Mouse (Mus musculus) layer of hippocampus, postnatal 10 days (tissue): ENCODE measurements at regions not wholly inside any gene's neighbourhood (a gene's known extent, or its start where the extent isn't known, plus 50 kb on each side); places are given as distances from the start of the nearest gene placed in this dataset.
A peak's percentile ranks its signal among the peaks of the same experiment; 100 is the strongest.
"Not testable (repeated sequence)": the region's sequence is repeated elsewhere in the genome, so short reads cannot be mapped to it uniquely, and the experiment has no call there.

Experiments used
- DNase-seq, 2 experiments: peaks; one replicate each; pipeline ENCODE4 v3.0.0; 2021; ENCODE audit warnings: low spot score in 2 of 2

DNA sequence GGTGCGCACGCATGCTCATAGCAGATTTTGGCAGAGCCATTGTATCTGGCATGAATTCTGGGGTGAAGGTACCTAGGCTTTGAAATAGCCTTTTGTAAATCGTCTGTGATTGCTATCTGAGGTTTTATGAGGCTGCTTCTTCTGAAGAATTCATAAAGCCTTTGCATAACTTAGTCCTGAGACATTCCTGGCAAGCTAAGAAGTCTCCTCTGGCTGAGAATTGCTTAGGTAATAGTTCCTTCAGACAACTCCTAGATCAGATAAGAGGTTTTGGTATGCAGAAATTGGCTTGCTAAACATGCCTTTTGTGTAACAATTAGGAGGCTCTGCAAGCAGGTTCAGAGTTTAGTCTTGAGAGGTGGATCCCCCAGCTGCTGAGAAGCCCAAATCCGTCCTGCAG lies 82.7 kb downstream of the Pmp22 start:
- DNase-seq = no peak

DNA sequence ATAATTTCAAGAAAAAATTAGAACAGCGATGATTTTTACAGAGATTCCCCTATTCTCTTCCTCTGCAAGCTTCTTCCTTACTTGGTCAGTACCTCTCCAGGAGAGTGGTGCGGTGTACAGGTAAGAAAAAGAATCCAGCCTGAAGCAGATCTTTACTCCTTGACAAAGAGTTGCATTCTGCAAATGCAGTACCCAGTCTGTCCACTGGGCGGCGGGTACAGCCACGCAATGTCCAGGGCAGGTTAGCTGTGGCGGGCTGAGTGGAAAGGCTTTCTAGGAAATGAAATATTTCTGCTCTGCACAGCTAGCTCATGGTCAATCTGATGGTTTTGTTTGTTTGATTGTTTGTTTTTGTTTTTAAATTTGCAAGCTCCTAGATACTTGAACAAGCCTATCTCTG lies 84.3 kb downstream of the Pmp22 start:
- DNase-seq = peak; percentile 87 to 90

DNA sequence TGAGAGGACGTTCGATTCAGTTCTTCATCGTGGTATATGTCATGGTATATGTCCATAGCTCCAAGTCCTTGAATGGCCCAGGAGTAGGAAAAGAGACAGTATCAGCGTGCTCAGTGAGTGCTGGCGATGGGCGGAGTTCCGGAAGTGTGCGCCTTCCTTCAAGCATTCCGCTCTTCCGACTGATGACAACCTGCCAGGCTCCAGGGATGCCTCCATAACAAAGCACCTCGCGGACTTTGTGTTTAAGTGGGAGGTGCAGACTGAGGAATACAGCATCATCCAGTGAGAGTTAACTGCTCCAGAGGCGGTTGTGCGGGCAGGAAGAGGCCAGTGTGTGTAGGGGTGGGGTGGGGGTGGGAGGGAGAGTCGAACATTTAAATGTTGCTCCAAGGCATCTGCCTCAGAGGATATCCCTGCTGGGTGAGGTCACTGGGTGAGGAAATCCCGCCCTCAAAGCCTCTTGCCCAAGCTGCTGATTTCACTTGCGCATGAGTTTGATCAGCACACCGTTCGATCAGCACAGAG lies 85.2 kb downstream of the Pmp22 start:
- no peak for DNase-seq

DNA sequence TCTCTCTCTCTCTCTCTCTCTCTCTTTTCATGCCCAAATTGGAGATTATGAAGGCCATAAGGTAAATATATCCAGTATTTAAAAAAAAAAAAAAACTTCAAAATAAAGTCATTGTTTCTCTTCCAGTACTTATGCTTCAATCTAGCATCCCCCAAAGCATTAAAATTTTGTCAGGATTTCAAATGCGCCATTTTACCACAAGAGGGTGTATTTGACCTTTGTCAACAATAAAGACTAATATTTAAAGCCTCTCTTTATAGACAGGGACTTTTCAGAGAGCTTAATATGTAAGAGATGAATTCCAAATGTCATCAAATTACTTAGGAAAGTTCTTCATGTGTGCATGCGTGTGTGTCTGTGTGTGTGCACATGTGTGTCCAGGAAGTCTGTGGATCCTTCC lies 87.2 kb downstream of the Pmp22 start:
- DNase-seq = no peak

DNA sequence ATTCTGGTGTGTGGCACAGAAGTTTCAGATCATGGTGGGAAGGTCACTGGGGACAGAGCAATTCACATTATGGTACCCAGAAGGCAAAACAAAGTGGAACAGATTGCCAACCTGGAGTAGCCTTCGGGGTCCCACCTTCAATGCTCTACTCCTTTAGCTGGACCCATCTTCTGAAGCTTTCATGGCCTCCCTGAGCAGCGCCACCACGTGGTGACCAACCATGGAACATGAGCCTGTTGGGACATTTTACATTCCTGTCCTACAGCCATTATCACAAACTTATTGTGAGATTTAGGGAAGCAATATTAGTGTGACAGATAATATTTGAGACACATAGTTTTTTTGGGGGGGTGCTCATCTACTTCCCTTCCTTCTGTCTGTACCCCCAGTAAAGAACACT lies 88.3 kb downstream of the Pmp22 start:
- no peak for DNase-seq

DNA sequence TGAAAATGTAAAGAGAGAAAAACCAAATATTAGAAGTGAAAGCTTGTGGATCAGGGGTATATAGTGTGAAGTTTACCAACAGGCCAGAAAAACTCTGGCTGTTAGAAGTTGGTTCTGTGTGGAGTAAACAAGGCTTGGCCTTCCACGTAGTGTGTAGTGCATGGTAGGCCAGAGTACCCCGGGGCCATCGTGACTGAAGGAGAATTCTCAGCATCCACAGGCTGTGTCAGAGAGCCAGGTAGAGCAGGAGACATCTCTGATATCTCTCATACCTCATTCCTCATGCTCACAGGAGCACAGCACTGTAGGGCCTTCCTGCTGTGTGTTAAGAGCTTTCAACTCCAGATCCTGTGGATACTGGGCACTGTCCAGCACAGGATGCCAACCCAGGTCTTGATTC lies 97.7 kb downstream of the Pmp22 start:
- DNase-seq = no peak

DNA sequence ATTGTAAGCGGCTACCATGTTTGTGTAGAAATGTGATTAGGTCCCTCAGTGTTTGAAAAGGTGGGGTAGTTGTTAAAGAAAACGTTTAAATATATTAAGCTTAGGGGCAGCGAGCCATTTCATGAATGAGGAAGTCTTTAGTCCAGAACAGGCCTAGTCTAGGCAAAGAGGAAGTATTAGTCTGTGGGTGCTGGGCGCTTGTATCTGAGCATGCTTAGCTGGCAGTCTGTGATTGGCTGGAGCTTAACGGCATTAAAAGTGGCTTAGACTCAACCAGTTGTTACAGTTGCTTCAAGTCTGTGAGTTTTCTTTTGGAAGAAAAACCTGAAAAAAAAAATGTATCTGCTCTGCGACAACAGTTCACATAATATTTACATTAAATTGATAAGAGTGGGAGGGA lies 102.0 kb downstream of the Pmp22 start:
- DNase-seq = no peak

DNA sequence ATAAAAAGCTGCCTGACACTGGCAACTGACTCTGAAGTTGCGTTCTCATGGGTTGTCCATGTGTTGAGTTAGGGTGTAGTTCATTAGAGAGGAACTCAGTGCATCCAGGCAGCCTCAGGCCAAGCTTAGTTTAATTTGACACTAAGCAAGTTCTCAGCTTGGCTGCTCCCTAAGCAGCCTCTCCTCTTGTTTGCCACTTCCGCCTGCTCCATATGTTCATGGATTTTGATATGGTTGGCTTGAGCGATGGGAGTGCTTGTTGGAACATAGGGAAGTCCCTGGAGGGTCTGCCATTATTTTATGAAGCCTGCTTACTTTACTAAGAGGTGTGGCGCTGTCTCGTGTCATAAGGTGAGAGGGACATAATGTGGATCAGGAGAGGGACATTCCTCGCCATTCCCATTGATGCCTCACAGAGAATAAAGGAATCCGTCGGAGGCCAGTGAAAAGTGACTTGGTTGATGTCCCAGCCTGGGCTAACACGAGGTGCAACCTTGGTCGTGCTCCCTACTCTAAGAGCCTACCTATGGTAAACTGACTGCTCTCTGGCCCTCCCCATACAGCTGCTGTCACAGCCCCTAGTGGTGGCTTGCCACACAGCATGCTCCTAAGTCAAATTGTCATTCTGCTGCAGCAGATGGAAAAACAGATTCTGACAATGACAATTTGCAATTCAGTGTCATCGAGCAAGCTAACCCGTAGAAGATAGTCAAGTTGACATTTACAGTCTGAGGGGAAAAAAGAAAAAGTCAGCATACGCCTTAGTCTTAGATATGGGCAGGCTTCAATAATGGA lies 104.6 kb downstream of the Pmp22 start:
- DNase-seq = peak; percentile 38 to 45

DNA sequence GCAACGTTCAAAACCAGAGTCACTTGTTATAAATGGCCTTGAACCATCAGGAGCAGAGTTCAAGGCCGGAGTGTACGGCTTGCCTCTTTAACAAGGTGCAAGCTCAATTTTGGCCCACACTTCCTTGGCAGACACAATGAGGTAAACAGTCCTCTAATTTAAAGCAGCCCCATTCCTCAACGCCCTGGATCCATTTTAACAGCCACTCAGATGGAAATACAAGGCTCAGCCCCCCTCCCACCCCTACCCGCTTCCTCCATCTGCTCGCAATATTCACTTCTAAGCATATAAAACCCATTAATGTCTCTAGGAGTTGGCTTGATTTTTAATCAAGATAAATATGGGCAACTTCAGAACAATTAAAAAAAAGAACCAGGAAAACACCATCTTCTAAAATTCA lies 105.7 kb downstream of the Pmp22 start:
- no peak for DNase-seq

DNA sequence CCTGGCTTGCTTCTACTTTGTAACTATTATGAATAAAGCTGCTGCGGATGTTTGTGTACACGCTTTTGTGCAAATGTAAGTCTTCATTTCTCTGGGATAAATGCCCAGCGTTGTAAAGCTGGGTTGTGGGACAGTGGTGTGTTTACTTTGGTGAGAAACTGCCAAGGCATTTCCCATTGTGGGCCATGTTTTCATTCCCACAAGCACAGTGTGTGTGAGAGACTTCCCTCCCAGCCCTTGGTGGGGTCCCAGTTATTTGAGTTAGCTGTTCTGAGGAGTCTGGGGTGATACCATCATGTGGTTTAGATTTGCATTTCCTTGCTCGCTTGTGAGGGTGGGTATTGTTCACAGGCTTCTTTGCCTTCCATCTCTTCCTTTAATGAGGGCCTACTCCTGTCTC lies 109.9 kb downstream of the Pmp22 start:
- no peak for DNase-seq

DNA sequence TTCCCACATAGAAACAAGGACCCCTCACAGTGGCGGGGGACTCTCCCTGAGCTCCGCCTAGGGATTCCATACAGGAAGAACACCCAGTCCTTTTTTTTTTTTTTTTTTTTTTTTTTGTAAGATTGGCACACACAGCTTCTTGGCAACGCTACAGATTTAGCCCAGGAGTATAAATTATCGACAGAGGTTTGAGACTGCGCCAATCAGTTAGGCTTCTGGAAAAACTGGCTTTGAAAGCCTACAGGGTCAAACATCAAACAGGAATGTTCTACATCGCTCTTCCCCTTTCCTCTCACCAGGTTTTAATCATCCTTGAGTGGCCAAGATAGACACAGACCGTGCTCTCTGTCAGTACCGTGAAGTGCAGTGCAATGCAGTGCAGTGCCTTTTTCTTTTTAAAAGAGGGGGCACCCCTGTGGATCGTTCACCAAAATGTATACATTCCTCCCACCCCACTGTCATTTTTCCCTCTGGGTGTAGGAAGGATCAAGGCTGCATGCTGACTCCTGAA lies 115.2 kb downstream of the Pmp22 start:
- DNase-seq = no peak

DNA sequence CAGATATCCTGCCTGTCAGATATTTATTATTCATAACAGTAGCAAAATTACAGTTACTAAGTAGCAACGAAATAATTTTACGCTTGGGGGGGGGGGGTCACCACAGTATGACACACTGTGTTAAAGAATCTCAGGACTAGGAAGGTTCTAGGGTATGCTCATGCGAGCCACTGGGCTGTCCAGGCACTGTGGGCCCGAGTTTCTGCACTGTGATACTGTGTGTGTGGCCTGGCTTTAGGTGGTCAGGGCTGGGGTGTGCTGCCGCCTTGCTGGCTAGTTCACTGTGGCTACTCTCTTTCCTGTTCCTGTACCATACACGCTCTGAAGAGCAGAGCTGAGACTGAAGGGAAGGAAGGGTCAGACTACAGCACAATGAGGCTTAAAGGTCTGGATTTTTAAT lies 116.3 kb downstream of the Pmp22 start:
- no peak for DNase-seq

DNA sequence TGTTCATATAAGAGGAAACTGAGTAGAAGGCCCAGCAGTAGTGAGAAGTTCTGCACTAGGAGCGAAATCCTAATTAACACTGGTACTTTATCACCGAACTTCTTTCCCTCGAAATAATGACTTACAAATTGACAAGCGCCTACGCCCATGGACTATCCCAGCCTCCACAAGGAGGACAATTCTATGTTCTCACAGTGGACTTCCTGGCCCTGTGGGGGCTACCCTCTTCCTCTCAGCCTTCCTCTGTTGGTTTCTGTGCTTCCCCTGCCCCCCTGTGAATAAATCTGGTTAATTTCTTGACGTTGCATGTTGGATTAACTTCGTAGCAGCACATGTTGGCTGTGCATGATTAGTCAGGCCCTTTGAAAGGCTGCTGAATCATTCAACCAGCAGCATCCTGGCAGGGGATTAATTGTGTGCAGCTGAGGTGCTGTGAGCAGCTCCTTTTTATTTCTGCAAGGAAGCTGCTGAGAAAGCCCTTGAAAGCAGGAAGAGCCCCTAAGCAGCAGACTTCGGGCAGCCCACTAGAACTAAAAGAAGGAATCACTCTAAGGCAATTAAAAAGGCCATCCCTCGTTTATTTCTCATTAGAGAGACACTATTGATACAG lies 117.4 kb downstream of the Pmp22 start:
- DNase-seq = no peak

DNA sequence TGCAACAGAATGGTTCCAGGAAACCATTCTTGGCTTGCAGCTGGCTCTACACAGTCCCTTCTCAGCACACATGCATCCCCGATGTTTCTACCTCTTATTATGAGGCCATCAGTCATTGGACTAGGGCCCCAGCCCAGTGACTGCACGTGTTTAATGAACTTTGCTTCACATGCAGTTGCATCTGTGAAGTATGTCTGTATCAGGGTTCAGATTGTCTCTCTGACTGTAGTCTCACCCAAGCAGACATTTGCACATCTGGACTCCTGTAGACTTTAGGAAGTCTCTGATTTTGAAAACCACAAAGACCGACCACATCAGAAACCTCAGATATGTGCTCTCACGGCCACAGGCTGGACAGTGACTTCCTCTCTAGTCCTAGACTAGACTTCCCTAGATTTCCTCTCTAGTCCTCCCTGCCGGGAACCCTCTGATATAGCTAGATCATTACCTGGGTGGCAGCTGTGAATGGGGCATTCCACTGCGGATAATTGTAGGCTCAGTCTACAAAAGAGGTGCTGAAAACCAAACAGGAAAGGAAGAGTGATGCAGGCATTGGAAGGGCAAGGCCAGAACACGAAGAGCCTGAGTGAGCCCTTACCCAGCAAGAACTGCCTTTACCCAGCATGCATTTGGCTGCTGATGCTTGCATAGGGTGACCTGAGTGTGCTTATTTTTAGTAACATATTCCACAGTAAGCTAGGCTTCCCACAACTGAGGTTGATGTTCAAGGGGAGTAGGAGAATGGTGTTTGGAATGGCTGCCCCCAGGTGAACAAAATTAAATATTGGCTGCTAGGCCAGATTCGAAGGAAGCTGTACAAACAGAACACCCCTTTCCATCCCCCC lies 123.5 kb downstream of the Pmp22 start:
- DNase-seq = no peak

DNA sequence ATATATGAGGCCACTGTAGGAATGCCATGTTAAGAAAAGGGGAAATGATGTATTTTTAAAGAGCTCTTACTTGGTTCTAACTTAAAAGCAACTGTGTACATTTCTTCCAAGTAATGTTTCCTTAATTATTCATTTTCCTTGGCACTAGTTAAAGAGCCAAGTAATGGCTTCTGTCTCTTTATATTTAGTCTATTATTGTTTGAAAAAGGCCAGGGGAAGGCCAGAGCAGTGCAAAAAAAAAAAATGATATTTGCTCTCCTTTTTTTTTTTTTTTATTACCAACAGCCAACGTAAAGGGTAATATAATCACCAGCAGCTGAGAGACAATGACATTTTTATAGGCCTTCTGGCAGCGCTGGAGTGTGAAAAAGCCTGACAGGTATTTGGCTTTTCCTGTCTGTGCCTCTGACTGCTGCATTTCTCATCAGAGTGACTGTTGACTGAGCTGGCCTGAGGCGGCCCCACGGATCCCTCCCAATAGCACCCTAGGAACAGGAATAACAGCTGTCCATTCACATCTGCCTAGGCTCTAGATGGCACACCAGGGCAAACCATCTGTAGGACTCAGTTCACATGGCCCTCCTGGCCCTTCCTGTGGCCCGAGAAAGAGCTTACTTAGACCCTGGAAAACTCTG lies 124.3 kb downstream of the Pmp22 start:
- no peak for DNase-seq

DNA sequence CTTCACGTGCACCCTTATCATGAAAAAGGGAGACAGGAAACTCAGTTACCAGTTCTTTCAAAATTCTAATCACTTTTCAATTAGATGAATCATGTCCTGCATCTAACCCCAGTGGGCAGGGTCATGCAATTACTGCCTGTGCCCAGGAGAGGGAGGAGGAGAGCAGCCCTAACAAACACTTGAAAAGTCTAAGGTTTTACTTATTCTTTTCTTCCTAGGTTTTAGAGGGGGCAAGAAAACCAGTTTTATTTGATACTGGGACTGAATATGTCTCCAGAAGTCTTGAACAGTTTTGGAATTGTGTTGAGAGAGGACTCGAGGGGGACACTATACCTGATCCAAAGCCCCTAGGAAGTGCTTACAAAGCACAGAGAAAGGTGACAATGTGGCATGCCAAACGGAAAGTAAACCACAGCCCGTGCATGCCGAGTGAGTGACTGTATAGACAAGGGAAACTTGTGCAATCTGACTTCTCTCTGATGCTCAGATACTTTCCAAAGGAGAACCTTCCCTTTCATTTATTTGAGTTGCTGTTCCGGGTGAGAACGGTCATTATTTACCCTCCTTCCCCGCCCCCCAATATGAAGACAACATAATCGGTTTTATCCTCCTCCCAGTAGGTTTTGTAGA lies 135.8 kb downstream of the Pmp22 start:
- DNase-seq = peak in 1 of 2 experiments; percentile 25

DNA sequence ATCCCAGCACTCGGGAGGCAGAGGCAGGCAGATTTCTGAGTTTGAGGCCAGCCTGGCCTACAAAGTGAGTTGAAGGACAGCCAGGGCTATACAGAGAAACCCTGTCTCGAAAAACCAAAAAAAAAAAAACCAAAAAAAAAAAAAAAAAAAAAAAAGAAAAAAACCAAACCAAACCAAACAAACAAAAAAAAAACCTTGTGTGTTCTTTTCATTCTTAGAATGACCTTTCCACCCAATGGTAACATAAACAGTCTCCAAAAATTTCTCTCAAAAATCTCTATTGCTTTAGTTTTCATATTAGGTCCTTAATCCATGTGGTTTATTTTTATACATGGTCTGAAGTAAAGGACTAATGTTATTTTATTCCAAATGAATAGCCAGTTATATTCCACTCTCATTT lies 137.5 kb downstream of the Pmp22 start:
- DNase-seq = not testable (repeated sequence)

DNA sequence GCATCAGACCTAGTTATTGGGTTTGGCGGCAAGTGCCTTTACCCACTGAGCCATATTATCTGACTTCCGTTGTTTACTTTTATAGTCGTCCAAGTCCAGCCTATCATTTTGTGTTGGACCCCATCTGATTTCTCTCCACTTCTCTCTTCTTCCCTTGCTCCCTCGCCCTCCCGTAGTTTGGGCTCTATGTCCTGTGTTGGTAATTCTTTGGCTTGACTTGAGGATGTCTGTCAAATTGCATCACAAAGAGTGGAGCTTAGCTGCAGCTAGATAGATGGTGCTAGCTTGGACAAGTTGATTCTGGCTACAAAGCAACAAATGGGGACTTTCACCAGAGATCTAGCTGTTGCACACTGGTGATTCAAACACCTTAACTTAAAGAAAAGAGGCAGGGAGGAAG lies 147.9 kb downstream of the Pmp22 start:
- no peak for DNase-seq

DNA sequence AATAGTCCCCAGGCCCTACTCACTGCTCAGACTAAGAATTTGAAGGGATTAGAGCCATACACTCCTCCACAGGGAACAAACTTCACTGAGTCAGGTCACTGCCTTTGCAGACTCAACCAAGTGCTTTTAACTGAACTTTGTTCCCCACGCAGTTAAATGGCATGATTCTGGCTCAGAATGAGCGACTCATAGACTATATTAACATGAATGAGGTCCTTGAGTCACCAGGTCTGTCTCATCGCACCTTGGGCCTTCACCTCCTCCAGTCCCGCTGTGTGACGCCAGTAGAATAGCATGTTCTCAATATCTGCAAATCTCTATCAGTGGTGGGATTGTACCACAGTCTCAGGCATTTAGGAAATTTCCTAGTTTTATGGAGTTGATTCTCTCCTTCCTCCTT lies 153.1 kb downstream of the Pmp22 start:
- DNase-seq = no peak

DNA sequence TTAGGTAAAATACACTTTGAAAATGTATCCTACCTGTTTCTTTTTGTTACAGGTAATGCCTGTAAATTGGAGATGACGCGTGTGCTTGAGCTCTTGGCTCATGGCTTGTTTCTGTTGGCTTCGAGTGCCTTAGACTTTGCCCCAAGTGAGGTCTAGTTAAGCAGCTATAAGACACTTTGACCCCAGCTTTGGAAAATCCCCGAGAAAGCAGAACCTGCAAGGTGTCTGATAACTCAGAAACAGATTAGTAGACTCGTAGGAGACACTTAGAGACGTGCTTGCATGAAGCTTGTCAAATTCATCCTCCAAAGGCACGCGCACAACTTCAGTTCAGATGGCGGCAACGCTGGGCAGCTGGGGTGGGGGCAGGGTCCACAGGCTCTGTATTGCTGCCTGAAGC lies 153.8 kb downstream of the Pmp22 start:
- no peak for DNase-seq

DNA sequence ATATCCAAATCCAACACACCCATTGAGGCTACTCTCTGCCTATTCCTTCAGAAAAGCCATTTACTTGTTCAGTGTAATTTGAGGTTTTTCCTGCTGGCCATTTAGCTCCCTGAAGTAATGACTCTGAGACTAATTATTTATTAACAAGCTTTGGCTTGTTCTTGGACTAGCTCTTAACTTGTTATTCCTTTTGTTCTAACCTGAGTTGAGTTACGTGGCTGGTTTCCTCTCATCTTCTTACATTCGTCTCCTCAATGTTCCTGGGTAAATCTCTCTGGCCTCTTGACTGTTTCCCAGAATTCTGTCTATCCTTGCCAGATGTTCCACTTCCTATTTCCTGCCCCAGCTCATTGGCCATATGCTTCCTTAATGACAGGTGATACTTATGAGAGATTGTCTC lies 157.2 kb downstream of the Pmp22 start:
- DNase-seq = no peak
